Mouse (Mus musculus) spleen, postnatal 36 days (tissue): ENCODE measurements around the gene Scgb1b30.
"Not testable (repeated sequence)": the region's sequence is repeated elsewhere in the genome, so short reads cannot be mapped to it uniquely, and the experiment has no call there.

ENCODE experiments used
- DNase-seq, 2 experiments: peaks; one replicate each; pipeline ENCODE4 v3.0.0; 2022; ENCODE audit warnings: low spot score in 2 of 2, mixed read lengths in 1 of 2

Gene Scgb1b30

DNA sequence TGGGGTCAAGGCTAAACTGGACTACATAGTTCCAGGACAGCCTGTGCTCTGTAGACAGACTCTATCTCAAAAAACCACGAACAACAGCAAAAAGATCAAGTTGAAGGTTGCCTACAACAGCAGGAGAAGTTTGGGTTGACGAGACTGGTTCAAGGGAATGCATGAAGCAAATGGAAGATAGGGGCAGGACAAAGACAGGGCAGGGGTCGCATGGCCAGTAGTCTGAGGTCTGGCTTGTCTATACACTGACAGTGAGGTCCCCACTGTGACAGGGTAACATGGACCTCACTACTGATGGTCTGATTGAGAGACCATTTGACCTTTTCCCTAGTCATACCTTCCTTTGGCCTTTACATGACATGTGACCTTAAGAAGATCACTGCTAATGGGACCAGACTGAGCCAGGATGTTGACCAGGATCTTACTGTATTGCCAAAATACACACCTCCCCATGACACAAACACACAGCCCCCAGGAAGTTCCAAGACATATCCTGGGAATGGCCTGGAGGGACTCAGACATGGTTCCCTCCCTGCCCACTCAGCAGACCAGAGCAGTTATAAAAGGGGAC is at the start of gene Scgb1b30:
Gene Scgb1b30 (plus strand): TSS at position 521 of the 571 bp plus-strand sequence.
- DNase-seq = no peak

DNA sequence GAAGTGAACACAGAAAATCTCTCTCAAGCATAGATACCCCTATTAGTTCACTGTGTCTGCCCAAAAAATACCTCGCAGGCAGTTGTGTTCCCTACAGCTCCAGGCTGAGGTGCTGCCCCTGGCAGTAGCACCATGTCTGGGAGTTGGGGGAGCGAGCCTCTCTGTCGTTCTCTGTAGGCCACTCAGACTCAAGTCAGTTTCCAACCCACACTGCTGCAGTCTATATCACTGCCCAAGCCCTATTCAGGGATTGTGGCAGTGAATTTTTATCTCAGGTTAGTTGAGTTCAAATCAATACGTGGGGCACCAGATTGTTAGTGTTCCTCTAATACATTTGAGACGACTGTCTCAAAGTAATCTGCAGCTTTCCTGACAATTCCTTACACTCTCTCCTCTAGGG is 27.1 kb upstream of the Scgb1b30 start:
- DNase-seq = not testable (repeated sequence)

DNA sequence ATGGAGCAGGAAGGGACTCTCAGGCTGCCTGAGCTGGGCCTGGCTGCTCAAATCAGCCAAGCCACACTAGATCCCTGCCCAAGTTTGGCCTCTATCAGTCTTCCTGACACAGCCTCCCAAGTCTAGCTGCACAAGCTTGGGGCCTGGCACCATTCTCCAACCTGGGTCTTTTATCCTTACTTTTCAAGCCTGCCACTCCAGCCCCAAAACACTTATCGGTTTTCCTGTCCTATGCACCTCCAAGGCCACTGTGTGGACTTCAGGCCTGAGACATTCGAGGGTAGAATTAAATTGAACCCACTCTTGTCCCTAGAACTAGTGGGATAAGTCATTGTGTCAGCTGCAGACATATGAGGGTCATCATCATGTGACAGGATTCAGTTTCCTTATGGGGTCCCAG is 4.8 kb downstream of the Scgb1b30 start:
- DNase-seq = no peak

DNA sequence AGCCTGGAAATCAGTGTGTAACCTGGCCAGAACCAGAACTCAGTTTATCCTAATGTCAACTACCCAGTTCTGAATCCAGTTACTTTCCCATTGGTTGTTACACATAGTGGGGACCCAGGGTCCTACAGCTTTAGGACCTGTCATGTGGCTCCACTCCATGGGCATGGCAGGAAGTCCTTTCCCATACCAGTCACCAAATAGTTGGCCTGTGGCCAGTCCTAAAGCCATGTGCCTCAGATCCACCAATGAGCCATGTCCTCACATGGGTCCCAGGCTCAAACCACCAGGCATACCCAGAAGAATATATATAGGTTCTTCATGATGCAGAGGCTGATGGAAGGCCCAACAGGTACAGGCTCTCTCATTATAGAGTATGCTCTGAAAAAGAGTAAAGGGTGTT is 6.0 kb downstream of the Scgb1b30 start:
- DNase-seq = no peak

DNA sequence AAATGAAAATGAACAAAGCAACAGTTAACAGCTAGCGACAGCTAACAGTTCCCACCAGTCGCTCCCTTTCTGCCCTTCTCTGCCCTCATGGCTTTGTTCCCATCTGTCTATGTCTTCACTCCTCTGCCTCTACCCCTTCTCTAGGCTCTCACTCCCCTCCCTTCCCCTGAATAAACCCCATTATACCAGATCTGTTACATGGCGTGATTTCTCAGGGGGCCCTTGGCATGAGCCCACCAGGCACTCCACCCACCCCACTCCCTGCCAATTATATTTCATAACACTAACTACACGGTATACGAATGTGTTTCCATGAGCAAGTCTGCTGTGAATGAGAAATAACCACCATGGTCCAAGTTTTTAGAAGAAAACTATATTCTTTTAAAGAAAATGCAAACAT is 14.0 kb downstream of the Scgb1b30 start:
- no peak for DNase-seq

DNA sequence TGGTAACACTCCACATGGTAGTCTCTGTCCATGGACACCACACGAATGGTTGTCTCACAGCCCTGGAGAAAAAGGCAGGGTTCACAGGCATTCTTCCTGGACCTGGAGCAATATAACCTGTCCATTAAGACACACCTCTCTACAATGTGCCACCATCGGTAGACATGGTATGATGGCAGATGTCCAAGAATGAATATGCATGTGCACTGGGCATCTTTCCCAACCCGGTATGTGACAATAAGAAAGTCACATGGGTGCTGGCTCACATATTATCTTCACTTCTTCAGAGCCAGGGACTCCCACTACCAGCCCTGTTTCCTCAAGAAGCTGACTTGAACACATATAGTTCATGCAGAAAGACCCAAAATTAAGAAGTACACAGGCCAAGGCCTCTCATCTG is 21.4 kb downstream of the Scgb1b30 start:
- no peak for DNase-seq

DNA sequence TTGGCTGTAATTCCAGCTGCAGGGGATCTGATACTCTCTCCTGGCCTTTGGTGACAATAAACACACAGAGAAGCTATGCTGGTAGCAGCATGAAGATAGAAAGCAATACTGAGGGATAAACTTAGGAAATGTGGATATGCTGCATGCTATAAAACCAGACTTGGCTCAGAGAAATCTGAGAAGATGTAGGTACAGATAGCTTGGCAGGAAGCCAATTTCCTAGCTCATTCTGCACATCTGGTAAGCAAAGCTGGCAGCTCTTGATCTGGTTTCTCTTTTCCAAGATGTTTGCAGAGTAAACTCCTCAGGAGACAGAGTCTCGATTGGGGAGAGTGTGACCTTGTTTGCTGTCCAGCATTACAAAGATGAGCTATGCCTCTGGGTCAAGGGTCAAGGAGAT is 25.4 kb downstream of the Scgb1b30 start:
- DNase-seq = not testable (repeated sequence)

DNA sequence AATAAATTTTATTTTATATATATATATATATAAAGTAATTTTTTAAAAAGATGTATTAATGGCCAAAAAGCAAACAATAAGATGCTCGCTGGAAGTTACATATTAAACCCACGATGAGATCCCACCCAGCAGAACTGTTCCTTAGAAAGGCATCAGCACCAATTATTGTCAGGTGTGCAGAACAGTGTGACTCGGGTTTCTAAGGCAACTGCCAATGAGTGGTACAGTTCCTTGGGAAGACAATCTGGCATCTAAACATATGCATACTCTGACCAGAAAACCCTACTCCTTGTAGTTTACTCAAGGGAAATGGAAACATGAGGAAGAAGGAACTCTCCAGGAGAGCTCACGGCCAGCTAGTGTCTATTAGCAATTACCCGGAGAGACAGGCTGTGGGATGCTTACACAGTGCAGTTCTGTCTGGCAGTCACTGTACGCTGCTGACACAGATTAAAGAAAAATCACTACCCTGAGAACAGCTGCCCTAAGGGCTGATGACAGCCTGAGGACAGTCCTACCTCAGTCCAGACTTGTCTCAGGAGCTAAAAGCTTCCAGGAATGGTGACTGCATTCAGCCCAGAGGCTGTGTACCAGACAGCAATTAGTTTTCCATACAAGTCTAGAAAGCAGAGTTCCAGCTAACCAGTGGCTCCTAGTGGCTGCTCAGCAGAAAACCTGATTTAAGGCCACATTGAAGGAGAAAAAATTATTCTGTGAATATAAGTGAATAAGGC is 27.9 kb downstream of the Scgb1b30 start:
- no peak for DNase-seq

DNA sequence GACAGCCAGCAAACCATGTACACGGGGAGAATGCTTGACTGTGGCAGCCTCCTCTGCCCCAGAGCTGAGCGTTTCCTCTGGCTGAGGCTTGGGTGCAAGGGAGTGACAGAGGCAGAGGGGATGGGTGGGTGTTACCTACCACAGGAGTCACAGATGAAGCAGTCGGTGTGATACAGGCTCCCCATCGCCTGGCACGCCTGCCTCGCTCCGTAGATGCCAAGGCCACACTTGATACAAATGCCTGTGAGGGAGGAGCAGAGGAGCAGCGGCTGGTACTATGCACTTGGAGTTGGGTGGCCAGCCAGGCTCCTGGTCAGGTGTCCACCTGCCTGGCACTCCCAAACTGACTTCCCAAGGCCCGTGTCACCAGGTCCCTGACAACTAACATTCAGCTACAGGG is 30.1 kb downstream of the Scgb1b30 start:
- no peak for DNase-seq

DNA sequence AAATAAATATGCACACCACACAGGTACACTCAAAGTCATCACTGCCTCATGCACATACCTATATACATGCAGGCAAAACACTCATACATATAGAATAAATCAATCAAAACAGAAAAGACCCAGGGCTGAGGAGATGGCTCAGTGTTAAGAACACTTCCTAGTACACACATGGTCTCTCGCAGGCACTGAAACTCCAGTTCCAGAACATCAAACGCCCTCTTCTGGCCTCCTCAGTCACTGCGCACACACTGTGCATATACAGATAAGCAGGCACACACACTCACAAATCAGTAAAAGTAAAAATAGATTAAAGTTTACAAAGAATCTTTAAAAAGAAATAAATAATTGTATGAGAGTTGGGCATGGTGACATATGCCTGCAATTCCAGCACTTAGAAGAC is 31.1 kb downstream of the Scgb1b30 start:
- no peak for DNase-seq

DNA sequence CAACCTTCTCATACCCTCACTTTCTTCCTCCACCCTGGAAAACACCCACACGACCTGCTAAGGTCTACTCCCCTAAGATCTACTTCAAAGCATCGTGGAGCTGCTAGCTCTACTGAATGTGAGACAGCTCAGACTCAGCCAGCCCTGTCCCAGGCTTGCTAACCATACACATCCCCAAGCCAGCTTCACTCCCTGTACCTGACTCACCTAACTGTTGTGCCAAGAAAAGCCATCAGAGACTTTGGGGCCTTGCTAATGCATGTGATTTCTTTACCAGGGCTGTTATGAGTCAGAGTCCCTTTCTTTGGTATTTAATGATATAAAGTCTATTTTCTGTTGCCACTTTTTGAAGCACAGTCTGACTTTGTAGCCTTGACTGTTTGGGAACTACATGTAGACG is 35.9 kb downstream of the Scgb1b30 start:
- no peak for DNase-seq

DNA sequence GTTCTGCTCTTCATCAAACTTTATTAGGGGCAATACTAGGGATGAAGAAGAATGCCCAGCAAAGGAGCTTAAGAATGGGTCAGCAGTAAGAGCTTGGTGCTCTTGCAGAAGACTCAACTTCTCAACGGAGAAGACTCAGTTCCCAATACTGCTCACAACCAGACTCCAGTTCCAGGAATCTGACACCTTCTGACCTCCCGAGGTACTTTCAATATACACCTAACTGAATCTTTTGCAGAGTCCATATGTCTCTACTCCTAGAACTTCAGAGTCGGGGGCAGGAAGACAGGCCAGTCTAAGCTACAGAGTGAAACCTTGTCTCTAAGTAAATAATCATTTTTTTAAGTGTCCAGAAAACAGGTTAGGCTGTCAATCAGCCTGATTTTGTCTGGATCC is 36.7 kb downstream of the Scgb1b30 start:
- no peak for DNase-seq

DNA sequence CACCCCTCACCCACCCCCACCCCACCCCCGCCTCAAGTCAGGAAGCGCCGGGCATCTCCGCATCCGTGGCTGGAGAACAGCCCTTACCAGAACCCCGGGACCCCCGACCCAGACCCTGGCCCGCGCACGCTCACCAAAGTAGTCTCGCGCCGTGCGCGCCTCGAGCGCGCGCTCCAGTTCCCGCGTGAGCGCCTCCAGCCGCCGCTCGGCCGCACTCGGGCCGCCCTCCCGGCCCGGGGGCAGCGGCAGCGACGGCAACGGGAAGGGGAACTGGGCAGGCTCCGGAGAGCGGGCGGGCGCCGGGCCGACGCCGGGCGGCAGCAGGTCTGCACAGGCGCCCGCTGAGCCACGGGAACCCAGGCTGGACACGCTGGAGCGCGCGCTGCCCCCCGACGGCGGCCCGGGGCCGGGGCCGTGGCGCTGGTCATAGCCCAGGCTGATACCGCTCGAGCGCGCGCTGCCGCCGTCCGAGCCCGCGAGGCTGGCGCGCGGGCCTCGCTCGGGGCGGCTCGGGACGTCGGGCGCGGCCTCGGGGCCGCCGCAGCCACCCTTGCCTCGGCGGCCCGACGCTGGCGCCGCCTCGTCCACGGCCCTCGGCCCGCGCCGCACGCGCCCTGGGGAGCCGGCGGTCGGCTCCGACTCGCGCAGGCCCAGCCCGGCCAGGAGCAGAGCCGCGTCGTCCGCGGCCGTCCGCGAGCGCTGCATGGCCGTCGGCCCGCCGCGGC is 37.3 kb downstream of the Scgb1b30 start:
- DNase-seq = no peak

DNA sequence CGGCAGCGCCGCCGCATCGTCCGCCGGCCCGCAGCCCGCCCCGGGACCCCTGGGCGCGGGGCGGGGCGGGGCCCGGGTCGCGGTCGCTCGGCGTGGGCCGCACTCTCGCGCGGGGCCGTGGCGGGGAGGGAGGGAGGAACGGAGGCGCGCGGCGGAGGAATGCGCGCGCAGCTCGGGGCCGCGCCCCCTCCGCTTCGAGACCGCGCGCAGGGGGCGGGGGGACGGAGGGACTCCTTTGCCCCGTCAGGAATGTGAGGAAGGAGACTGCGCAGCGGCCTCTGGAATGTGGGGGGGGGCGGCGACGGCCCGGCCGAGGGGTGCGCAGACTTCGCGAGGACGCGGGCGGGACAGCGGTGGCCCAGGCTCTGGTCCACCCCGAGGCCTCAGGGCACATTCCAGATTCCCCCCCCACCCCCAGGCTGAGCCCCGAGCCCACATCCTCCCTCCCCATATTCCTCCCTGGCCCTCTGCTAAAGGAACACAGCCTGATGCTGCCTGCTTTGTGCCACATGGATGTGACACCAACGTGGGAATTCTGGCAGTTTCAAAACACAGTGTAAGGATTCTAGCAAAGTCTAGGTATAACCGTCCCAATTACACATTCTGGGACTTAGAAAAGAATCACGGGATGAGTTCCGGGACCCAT is 38.0 kb downstream of the Scgb1b30 start, which contains the start of gene Wtip:
Gene Wtip (minus strand): TSS at position 152 of the 646 bp plus-strand sequence.
- peak; percentile 3 to 7 for DNase-seq

DNA sequence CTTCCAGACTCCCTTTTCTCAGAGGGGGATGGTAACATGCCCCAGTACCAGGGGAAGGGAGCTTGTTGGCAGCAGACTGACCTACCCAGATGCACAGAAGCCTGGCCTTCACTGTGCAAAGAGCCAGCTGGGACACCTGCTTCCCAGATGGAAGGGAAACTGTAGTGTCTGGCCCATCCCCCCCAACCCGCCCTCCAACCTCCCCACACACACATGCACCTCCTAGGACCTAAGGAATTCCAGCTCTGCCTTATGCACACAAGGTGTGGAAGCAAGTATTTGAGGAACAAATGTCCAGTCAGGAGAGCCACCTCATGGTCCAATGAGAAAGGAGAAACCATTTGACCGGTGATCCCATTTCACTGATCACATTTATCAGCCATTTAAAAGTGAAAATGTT is 39.1 kb downstream of the Scgb1b30 start:
- DNase-seq = no peak

DNA sequence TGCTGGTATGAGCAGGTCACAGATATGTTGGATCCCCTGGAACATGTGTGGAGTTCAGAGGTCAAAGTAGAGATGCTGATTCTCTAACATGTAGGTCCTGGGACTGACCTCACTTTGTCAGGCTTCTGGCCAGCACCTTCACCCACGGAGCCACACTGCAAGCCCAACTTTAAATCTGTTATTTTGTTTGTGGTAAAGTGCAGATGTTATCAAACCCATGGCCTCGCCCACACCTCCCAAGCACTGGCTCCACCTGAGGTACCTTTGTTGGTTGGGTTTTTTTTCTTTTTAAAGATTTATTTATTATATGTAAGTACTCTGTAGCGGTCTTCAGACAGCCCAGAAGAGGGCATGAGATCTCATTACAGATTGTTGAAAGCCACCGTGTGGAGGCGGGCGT is 44.3 kb downstream of the Scgb1b30 start:
- DNase-seq = no peak

DNA sequence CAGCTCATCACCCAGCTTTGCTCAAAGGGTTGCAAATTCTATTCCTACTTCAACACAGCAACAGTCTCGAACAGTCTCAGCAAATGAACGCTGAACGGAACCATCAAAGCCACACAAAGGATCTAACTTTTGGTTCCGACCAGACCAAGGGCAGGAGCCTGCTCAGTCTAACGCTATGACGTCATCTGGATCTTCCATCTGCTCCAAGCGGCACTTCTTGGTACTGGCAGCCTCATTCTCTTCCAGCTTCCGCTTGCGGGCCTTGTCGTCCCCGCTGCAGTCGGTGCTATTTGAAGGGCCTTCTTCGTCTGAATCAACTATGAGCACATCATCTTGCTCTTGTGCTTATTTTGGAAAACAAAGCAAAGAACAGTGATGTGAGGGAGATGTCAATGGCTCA is 45.9 kb downstream of the Scgb1b30 start:
- no peak for DNase-seq

DNA sequence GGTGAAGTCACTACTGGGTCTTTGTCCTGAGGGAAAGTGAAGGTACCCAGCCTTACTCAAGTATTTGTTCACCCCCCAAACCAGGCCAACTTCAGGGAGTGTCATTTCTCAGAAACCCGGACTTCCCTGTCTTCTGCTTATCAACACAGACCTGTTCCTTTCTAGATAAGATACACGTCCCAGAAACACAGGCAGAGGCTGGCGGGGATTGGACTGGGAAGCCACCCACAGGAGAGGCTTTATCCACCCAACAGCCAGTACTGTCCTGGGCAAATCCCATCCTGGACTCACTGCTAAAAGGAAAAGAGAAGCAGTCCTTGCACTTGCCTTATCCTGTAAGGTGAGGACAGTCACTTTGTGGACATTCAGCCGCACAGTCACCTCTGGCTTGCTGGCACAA is 52.0 kb downstream of the Scgb1b30 start:
- no peak for DNase-seq
